Comparison of ENCODE assay signal across 23 mouse cellular contexts in genomic region chr15:67977210-67977609, GRCm38 (mm10).
DNase-seq lines count a peak whose midpoint lies in the region; ATAC-seq lines count a peak whose summit lies in the region.
"Had no signal": no experiment of that assay in that cellular context is flagged by ENCODE, and none has a peak within 500 bp of the region (broad histone marks: within the 10 kb centered on the region; RNA-seq: fewer than 3 reads in every experiment).

No protein-coding gene starts in this region.

- H3K27ac ChIP-seq in forebrain, embryonic 16.5 days (ENCODE audit: low read length) = no peak overlapping the region
- H3K27ac ChIP-seq: embryonic facial prominence, embryonic 15.5 days; heart, adult 2 months; heart, embryonic 15.5 days; hindbrain, embryonic 10.5 days; hindbrain, embryonic 14.5 days; intestine, embryonic 15.5 days had no signal

- H3K9ac ChIP-seq in forebrain, embryonic 16.5 days (replicated peaks; ENCODE audit: low read depth, low read length) = no peak overlapping the region
- H3K9ac ChIP-seq: embryonic facial prominence, embryonic 15.5 days; heart, embryonic 15.5 days; hindbrain, embryonic 14.5 days; intestine, embryonic 15.5 days had no signal

- H3K4me2 ChIP-seq in forebrain, embryonic 16.5 days (ENCODE audit: low read length) = no peak overlapping the region
- H3K4me2 ChIP-seq: embryonic facial prominence, embryonic 15.5 days; heart, embryonic 11.5 days; heart, embryonic 15.5 days; hindbrain, embryonic 14.5 days; intestine, embryonic 15.5 days had no signal

- H3K9me3 ChIP-seq in forebrain, embryonic 16.5 days (ENCODE audit: control insufficient read depth, low read length) = no peaks in the 10 kb centered on the region; the same call in 1 of the 2 replicates
- H3K9me3 ChIP-seq: embryonic facial prominence, embryonic 15.5 days; G1E; heart, embryonic 15.5 days; hindbrain, embryonic 10.5 days; intestine, embryonic 15.5 days had no signal

- DNase-seq in frontal cortex, postnatal 10 days (ENCODE audit: low spot score in 2 of 2) = no peak
- peak; percentile 56 for DNase-seq in layer of hippocampus, adult 9-11 months
- no peak for DNase-seq in layer of hippocampus, postnatal 25 days (ENCODE audit: extremely low spot score in 1 of 2, low spot score in 1 of 2)
- no peak for DNase-seq in cerebellum, adult 18-20 months
- DNase-seq: adrenal gland, adult 8-10 months; adrenal gland, postnatal 36 days; cerebellum, adult 8-10 months; cerebellum, postnatal 14 days; embryo, embryonic 11 days; gastrocnemius, postnatal 10 days; heart, adult 2 months; kidney, adult 18-20 months had no signal

- no peaks in the 10 kb centered on the region for H3K27me3 ChIP-seq in forebrain, embryonic 16.5 days (replicated peaks; ENCODE audit: control insufficient read depth, insufficient read depth, low read length)
- H3K27me3 ChIP-seq: embryonic facial prominence, embryonic 15.5 days; heart, embryonic 15.5 days; intestine, embryonic 15.5 days had no signal

- no peak overlapping the region for H3K4me3 ChIP-seq in forebrain, embryonic 16.5 days (replicated peaks; ENCODE audit: low read length)
- H3K4me3 ChIP-seq: embryonic facial prominence, embryonic 15.5 days; erythroblast, embryonic 14.5 days; heart, adult 2 months; heart, embryonic 15.5 days; hindbrain, embryonic 10.5 days; intestine, embryonic 15.5 days had no signal

- ATAC-seq in frontal cortex, adult (ENCODE audit: low TSS enrichment) = peak; percentile 66
- peak; percentile 92 for ATAC-seq in forebrain, embryonic 16.5 days
- no peak for ATAC-seq in CD4-positive, CD25-positive, alpha-beta regulatory T cell, adult 4 months
- ATAC-seq: intestine, embryonic 15.5 days had no signal

- H3K4me1 ChIP-seq in forebrain, embryonic 16.5 days (replicated peaks; ENCODE audit: control insufficient read depth, insufficient read depth, low read length) = no peaks in the 10 kb centered on the region
- H3K4me1 ChIP-seq: embryonic facial prominence, embryonic 15.5 days; heart, embryonic 15.5 days; hindbrain, embryonic 10.5 days; intestine, embryonic 15.5 days had no signal

- H3K36me3 ChIP-seq in forebrain, embryonic 16.5 days (ENCODE audit: control insufficient read depth, insufficient read depth) = no peaks in the 10 kb centered on the region
- H3K36me3 ChIP-seq: embryonic facial prominence, embryonic 15.5 days; G1E; heart, embryonic 15.5 days; hindbrain, embryonic 10.5 days; intestine, embryonic 15.5 days had no signal

- 56% methylated on average over 2 of the region's 2 CpGs for WGBS in forebrain, embryonic 16.5 days
